Mouse (Mus musculus): ENCODE measurements around the gene Olfr1168.
"Not testable (repeated sequence)": the region's sequence is repeated elsewhere in the genome, so short reads cannot be mapped to it uniquely, and the experiment has no call there.

Olfr1168 gene

DNA sequence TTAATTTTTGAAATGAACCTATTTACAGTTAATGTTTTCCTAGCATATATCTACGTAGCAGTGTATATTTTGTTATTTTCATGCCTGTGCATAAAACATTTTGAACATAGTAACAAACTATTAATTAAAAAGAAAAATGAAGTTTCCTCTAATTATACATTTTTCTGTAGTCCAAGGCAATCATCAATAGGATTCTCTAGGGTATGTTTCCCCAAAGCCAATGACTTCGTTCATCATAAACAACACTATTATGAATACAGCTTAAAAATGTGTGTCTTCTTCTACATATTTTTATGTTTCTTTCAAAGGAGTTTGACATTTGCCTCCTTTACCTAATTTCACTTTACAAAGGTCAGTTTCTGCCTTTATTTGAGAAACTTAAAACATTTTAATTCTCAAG lies at the start of gene Olfr1168:
TSS of gene Olfr1168 (plus strand) at position 301 of the 400 bp plus-strand sequence.
- DNase-seq (ENCODE audit: low spot score) = no peak

GRCm38 (mm10) chr2:88155093-88155492 lies 26.6 kb upstream of the Olfr1168 start, which contains the start of gene Olfr1167:
Gene Olfr1167, minus strand, starts transcription at chr2:88155193.
- not testable (repeated sequence) for DNase-seq (ENCODE audit: low spot score)

DNA sequence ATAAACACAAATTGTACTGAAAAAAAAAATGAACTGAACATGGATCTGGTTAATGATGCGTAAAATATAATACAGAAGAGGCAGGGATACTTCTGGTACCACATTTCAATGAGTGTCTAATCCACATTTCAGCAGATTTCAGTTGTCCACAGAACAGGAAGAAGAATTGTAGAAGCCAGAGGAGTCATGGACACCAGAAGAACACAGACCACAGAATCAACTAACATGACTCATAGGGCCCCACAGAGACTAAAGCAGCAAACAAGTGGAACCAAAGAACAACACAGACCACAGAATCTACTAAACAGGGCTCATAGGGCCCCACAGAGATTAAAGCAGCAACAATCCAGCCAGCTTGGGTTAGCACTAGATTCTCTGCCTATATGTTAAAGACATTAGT lies 39.1 kb downstream of the Olfr1168 start:
- DNase-seq (ENCODE audit: low spot score) = no peak

GRCm38 (mm10) chr2:88228234-88228633 lies 46.6 kb downstream of the Olfr1168 start, which contains the start of gene Olfr1170:
Gene Olfr1170, minus strand, starts transcription at chr2:88228334.
- DNase-seq (ENCODE audit: low spot score) = no peak

Data from embryo, embryonic 10.5 days (tissue).